Mouse (Mus musculus): ENCODE results near the gene Proz.

- no peak for TF ChIP-seq CTCF (IDR thresholded peaks at IDR 0.05; ENCODE audit: borderline replicate concordance, control insufficient read depth, extremely low read depth, insufficient read depth, low read length, poor library complexity)
- TF ChIP-seq POLR2A (IDR thresholded peaks at IDR 0.05; ENCODE audit: control insufficient read depth, extremely low read depth, insufficient read depth, low read length, poor library complexity): no peak
These were observed 38.9 kb upstream of the Proz start for GRCm38 (mm10) chr8:13021830-13022229.
